Mouse (Mus musculus): Measurements from ENCODE around the gene Gtpbp2. TPM values are rescaled to one million over a fixed set of nuclear protein-coding genes. Genes with fewer than 3 reads are reported as not detected.
A peak's percentile ranks its signal among the peaks of the same experiment; 100 is the strongest.

Gene Gtpbp2
- polyA plus RNA-seq, 1 experiment from 2014 or later: 30.1 TPM

DNA sequence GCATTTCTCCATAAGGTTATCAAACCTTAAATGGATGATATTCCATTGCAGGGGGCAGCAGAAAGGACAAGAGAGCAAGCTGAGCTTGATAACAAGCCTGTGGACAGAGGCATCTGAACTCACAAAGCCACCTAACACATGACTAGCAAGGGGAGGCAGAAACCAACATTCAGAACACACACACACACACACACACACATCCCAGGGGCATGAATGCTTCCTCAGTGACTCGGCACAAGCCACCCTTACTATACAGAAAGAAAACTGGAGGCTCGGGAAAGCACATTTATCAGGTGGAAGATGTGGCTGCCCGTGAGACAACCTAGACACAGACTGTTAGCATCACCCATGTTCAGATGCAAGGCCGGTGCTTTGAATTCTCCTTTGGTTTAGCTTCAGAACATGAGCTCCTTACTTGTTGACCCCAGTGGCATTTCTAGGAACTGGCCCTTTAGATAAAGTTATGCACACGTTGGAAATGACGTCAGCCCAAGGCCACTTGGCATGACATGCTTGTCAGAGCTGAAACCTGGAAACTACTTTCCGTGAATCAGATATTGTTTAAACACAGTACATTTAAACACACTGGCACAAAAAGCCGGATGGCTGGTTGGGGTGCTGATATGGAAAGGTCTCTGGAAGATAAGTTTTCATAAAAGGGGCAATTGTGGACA lies 22.1 kb upstream of the Gtpbp2 start:
- peaks cover 4% of the 10 kb centered on the region for H3K4me1 ChIP-seq (ENCODE audit: control insufficient read depth, insufficient read depth, low read length)
- no peak overlapping the region for H3K4me3 ChIP-seq (ENCODE audit: low read depth, low read length)
- no peak for DNase-seq (ENCODE audit: low spot score)
- no peak overlapping the region for H3K4me2 ChIP-seq (ENCODE audit: low read depth, severe bottlenecking)
- H3K9me3 ChIP-seq (ENCODE audit: control insufficient read depth, low read length): no peaks in the 10 kb centered on the region
- peaks cover 2% of the 10 kb centered on the region; the same call in 1 of the 2 replicates for H3K36me3 ChIP-seq (ENCODE audit: control insufficient read depth, insufficient read depth, low read length)
- WGBS: 84% methylated on average over 8 of the region's 8 CpGs
- no peak overlapping the region for H3K27ac ChIP-seq (replicated peaks; ENCODE audit: low read depth, low read length)
- H3K9ac ChIP-seq (ENCODE audit: low read length): no peak overlapping the region
- H3K27me3 ChIP-seq (ENCODE audit: control insufficient read depth, insufficient read depth, low read length): no peaks in the 10 kb centered on the region
- ATAC-seq (ENCODE audit: insufficient number of reproducible peaks, low FRiP score, low TSS enrichment, low read depth): no peak

- Histone ChIP-seq H3K9me3 (ENCODE audit: control insufficient read depth, low read length) (no peaks in the 10 kb centered on the region), H3K27ac (replicated peaks; ENCODE audit: low read depth, low read length) (no peak overlapping the region), H3K36me3 (ENCODE audit: control insufficient read depth, insufficient read depth, low read length) (peaks cover 2% of the 10 kb centered on the region; the same call in 1 of the 2 replicates), H3K27me3 (ENCODE audit: control insufficient read depth, insufficient read depth, low read length) (no peaks in the 10 kb centered on the region), H3K9ac (ENCODE audit: low read length) (no peak overlapping the region), H3K4me2 (ENCODE audit: low read depth, severe bottlenecking) (no peak overlapping the region), H3K4me1 (ENCODE audit: control insufficient read depth, insufficient read depth, low read length) (peaks cover 6% of the 10 kb centered on the region), H3K4me3 (ENCODE audit: low read depth, low read length) (no peak overlapping the region)
- ATAC-seq (ENCODE audit: insufficient number of reproducible peaks, low FRiP score, low TSS enrichment, low read depth) (no peak), DNase-seq (ENCODE audit: low spot score) (no peak)
- 83% methylated on average over 3 of the region's 3 CpGs for WGBS
Measured at GRCm38 (mm10) chr17:46139872-46140271, 21.0 kb upstream of the Gtpbp2 start.

DNA sequence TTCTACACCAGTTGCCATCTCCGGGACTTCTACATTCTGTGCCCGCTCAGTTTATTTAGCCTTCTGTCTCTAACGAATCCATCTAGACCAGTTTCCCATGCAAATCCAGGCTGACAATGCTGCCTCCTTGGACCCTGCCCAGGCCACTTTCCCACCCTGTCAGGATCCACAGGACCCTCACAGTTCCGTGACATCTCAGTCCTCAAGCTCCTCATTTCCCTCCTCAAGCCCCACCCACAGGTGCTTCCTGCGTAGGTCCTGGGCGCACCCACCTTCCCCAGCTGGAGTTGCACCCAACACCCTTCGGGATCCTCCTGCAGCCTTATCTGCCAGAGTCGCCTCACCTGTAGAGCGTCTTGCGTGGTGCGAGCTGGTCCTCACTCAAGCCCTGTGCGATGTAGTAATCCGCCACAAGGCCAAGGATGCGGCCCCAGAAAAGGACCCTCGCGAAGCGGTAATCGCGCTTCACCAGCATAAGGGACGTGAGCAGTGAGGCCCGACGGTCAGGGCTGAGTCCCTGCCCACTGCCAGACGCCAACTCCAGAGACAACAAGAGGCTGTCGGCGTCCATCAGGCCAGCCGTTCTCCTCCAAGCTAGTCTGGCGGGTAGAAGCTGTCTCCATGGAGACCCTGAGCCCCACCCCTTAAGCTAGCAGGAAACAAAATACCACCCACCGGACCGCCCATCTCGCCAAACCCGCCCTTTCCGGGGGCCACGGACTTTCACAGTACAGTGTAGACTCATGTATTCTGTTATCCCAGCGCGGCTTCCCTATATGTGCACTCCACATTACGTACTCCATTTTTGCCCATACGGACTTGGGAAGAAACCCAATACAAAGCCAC lies 17.0 kb upstream of the Gtpbp2 start, which contains the start of gene Rsph9:
TSS of gene Rsph9 (minus strand) at position 639 of the 846 bp plus-strand sequence.
- H3K9ac ChIP-seq (ENCODE audit: low read length): peak within 1 kb of the TSS; percentile 51
- H3K27ac ChIP-seq (replicated peaks; ENCODE audit: low read depth, low read length): no peak within 1 kb of the TSS; the same call in 1 of the 2 replicates
- H3K27me3 ChIP-seq (ENCODE audit: control insufficient read depth, insufficient read depth, low read length): no peaks in the 10 kb centered on the region
- H3K4me2 ChIP-seq (ENCODE audit: low read depth, severe bottlenecking): peak within 1 kb of the TSS; percentile 87
- DNase-seq (ENCODE audit: low spot score) (peak; percentile 88), ATAC-seq (ENCODE audit: insufficient number of reproducible peaks, low FRiP score, low TSS enrichment, low read depth) (peak; percentile 88)
- peaks cover 4% of the 10 kb centered on the region; the same call in 1 of the 2 replicates for H3K36me3 ChIP-seq (ENCODE audit: control insufficient read depth, insufficient read depth, low read length)
- WGBS: 7% methylated on average over 37 of the region's 37 CpGs
- H3K9me3 ChIP-seq (ENCODE audit: control insufficient read depth, low read length): no peaks in the 10 kb centered on the region
- H3K4me1 ChIP-seq (ENCODE audit: control insufficient read depth, insufficient read depth, low read length): peaks cover 6% of the 10 kb centered on the region
- peak within 1 kb of the TSS; percentile 46 for H3K4me3 ChIP-seq (ENCODE audit: low read depth, low read length)

- Histone ChIP-seq H3K27ac (replicated peaks; ENCODE audit: low read depth, low read length) (no peak within 1 kb of the TSS), H3K4me1 (ENCODE audit: control insufficient read depth, insufficient read depth, low read length) (peaks cover 3% of the 10 kb centered on the region; the same call in 1 of the 2 replicates), H3K36me3 (ENCODE audit: control insufficient read depth, insufficient read depth, low read length) (no peaks in the 10 kb centered on the region), H3K4me3 (ENCODE audit: low read depth, low read length) (peak within 1 kb of the TSS; percentile 70), H3K9ac (ENCODE audit: low read length) (peak within 1 kb of the TSS; percentile 70), H3K4me2 (ENCODE audit: low read depth, severe bottlenecking) (peak within 1 kb of the TSS; percentile 82), H3K27me3 (ENCODE audit: control insufficient read depth, insufficient read depth, low read length) (no peaks in the 10 kb centered on the region), H3K9me3 (ENCODE audit: control insufficient read depth, low read length) (no peaks in the 10 kb centered on the region)
- ATAC-seq (ENCODE audit: insufficient number of reproducible peaks, low FRiP score, low TSS enrichment, low read depth): peak; percentile 77
- WGBS: 6% methylated on average over 33 of the region's 33 CpGs
- DNase-seq (ENCODE audit: low spot score): peak; percentile 88
Measured at GRCm38 (mm10) chr17:46152847-46153782, 7.7 kb upstream of the Gtpbp2 start, which contains the start of gene Mad2l1bp. TSS of gene Mad2l1bp (minus strand) at chr17:46153553.

DNA sequence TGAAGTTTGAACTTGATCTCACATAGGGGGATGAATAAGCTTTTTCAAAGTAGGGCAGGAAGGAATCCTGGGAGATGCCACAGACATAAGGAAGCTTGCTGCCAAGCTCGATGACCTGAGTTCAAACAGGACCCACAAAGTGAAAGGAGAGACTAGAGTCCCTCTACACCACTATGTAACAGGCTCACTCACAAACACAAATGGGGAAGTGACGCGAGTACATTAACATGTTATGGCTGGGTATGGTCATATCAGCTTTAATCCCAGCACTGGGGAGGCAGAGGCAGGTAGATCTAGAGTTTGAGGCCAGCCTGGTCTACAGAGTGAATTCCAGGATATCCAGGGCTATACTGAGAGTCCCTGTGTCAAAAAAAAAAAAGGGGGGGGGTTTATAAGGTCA lies 6.5 kb upstream of the Gtpbp2 start:
- H3K4me3 ChIP-seq (ENCODE audit: low read depth, low read length): no peak overlapping the region
- no peaks in the 10 kb centered on the region for H3K9me3 ChIP-seq (ENCODE audit: control insufficient read depth, low read length)
- H3K27ac ChIP-seq (replicated peaks; ENCODE audit: low read depth, low read length): no peak overlapping the region
- H3K9ac ChIP-seq (ENCODE audit: low read length): no peak overlapping the region
- 97% methylated on average over 3 of the region's 3 CpGs for WGBS
- ATAC-seq (ENCODE audit: insufficient number of reproducible peaks, low FRiP score, low TSS enrichment, low read depth) (no peak), DNase-seq (ENCODE audit: low spot score) (no peak)
- H3K27me3 ChIP-seq (ENCODE audit: control insufficient read depth, insufficient read depth, low read length): no peaks in the 10 kb centered on the region
- H3K4me2 ChIP-seq (ENCODE audit: low read depth, severe bottlenecking): no peak overlapping the region
- H3K36me3 ChIP-seq (ENCODE audit: control insufficient read depth, insufficient read depth, low read length): no peaks in the 10 kb centered on the region
- H3K4me1 ChIP-seq (ENCODE audit: control insufficient read depth, insufficient read depth, low read length): peaks cover 3% of the 10 kb centered on the region; the same call in 1 of the 2 replicates

- WGBS: 84% methylated on average over 5 of the region's 5 CpGs
- Histone ChIP-seq H3K4me3 (ENCODE audit: low read depth, low read length) (no peak overlapping the region), H3K27ac (replicated peaks; ENCODE audit: low read depth, low read length) (no peak overlapping the region), H3K9me3 (ENCODE audit: control insufficient read depth, low read length) (no peaks in the 10 kb centered on the region), H3K36me3 (ENCODE audit: control insufficient read depth, insufficient read depth, low read length) (no peaks in the 10 kb centered on the region), H3K9ac (ENCODE audit: low read length) (no peak overlapping the region), H3K27me3 (ENCODE audit: control insufficient read depth, insufficient read depth, low read length) (no peaks in the 10 kb centered on the region), H3K4me2 (ENCODE audit: low read depth, severe bottlenecking) (no peak overlapping the region), H3K4me1 (ENCODE audit: control insufficient read depth, insufficient read depth, low read length) (peaks cover 7% of the 10 kb centered on the region; the same call in 1 of the 2 replicates)
- DNase-seq (ENCODE audit: low spot score) (no peak), ATAC-seq (ENCODE audit: insufficient number of reproducible peaks, low FRiP score, low TSS enrichment, low read depth) (no peak)
Measured at GRCm38 (mm10) chr17:46156680-46157079, 4.2 kb upstream of the Gtpbp2 start.

DNA sequence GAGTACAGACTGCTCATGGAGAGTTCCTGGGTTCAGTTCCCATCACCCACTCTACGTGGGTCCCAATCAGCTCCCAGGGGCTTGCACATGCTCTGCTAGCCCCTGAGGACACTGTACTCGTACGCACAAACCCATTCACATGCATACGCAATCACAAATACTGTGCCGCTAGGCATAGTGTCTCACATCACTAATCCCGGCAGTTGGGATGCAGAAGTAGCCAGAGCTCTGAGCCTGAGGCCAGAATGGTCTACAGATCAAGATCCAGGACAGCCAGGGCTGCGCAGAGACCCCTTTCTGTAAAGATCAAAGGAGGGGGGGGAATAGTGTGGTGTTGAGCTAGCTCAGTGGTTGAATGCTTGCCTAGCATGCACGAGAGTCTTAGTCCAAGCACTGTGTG lies 3.7 kb upstream of the Gtpbp2 start:
- ATAC-seq (ENCODE audit: insufficient number of reproducible peaks, low FRiP score, low TSS enrichment, low read depth) (no peak), DNase-seq (ENCODE audit: low spot score) (no peak)
- no peaks in the 10 kb centered on the region for H3K27me3 ChIP-seq (ENCODE audit: control insufficient read depth, insufficient read depth, low read length)
- H3K27ac ChIP-seq (replicated peaks; ENCODE audit: low read depth, low read length): no peak overlapping the region
- WGBS: 88% methylated on average over 8 of the region's 8 CpGs
- H3K9me3 ChIP-seq (ENCODE audit: control insufficient read depth, low read length): no peaks in the 10 kb centered on the region
- H3K9ac ChIP-seq (ENCODE audit: low read length): no peak overlapping the region
- peaks cover 7% of the 10 kb centered on the region; the same call in 1 of the 2 replicates for H3K4me1 ChIP-seq (ENCODE audit: control insufficient read depth, insufficient read depth, low read length)
- H3K4me2 ChIP-seq (ENCODE audit: low read depth, severe bottlenecking): no peak overlapping the region
- no peak overlapping the region for H3K4me3 ChIP-seq (ENCODE audit: low read depth, low read length)
- no peaks in the 10 kb centered on the region for H3K36me3 ChIP-seq (ENCODE audit: control insufficient read depth, insufficient read depth, low read length)

Measured in limb, embryonic 11.5 days (tissue).